Mouse (Mus musculus) ovary, postnatal 10 days (tissue): Measurements from ENCODE around the gene Hyal1.

Experiments used
- DNase-seq: peaks from one replicate; pipeline ENCODE4 v3.0.0; 2022; ENCODE audit warnings: low spot score

Hyal1 gene

GRCm38 (mm10) chr9:107617461-107617860 lies 40.7 kb downstream of the Hyal1 start:
- no peak for DNase-seq

- DNase-seq, result no peak
Measured at GRCm38 (mm10) chr9:107618098-107618497, 41.4 kb downstream of the Hyal1 start.

DNA sequence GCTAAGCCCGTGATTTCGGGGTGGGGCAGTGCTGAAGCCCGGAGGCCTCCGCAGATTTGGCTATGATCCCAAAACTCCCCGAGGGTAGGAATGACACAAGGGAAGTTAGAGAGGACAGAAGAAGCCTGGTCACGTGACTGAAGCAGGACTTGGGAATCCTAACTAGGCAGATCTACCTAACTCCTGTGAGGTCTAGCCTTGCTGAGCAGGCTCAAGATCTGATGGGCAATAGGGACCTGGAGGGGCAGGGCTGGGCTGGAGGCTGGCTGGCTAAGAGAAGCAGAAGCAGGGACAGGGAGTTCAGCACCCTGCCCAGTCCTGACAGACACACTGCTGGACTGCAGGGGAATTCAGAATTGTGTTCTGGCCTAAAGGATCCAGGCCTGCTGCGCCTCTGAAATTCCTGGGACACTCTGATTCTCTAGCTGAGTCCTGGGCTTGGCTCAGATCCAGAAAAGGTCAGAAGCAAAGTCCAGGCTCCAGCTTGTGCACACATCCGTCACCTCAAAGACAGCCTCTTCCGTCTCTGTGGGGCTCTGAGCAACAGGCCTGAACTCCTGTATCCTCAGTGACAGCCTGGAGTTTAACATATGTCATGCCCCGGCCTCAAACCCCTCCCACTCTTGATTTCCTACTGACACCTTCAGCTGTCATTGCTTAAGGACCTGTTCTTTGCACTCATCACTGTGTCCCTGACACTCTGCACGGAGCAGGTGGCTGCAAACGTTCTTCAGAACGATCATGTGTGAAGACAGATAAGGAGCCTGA lies 42.2 kb downstream of the Hyal1 start:
- DNase-seq, result no peak

- no peak for DNase-seq
Measured at GRCm38 (mm10) chr9:107619546-107619879, 42.8 kb downstream of the Hyal1 start.

DNA sequence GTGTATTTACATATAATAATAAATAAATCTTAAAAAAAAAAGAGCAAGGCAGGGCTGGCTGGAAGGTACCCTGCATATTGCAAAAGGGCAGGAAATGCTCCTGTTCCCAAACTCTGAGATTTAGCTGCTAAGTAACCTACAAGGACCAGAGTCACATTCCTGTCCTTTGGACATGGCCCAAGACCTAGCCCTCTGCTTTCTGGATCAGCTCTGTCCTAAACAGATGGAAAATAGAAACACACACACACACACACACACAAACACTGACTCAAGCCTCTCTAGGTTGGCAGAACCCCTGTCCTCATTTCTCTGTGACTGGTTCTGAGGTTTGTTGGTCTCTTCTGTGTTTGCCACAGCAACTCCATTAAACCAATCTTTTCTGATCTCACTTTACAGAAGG lies 44.2 kb downstream of the Hyal1 start:
- no peak for DNase-seq

DNA sequence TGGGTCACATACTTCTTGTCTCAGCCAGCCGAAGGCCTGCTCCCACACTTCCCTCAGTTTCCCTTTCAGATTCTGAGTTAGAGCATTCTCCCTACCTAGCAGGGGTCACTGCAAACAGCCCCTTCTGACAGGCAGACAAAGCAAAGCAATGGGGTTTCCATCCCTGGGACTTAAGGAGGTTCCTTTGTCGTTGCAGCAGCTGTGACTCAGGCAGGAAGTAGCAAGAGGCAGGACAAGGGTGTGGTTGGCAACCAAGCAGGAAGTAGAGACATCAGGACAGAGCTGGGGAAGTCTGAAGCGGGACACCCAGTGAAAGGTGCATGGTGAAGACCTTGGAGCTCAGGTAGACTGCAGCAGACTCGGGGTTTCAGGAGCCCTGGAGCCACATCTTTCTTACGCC lies 47.8 kb downstream of the Hyal1 start:
- DNase-seq, result no peak

DNA sequence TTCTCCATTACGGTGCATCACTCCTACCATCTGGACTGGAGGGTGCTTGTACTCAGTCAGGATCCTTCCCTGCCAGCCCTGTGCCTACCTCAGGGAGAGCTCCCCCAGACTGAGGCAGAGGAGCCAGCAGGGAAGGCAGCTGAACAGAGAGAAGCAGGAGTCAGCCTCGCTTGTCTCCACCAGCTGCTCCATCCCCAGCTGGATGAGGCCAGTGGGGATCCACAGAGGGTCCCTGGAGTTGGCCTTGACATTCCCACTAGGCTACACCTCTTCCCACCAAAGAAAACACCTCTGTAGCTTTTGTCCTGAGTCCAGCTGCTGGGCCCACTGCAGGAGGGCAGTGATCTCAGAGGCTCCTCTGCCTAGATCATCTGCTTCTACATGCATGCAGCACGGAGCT lies 48.2 kb downstream of the Hyal1 start:
- DNase-seq, result no peak

DNA sequence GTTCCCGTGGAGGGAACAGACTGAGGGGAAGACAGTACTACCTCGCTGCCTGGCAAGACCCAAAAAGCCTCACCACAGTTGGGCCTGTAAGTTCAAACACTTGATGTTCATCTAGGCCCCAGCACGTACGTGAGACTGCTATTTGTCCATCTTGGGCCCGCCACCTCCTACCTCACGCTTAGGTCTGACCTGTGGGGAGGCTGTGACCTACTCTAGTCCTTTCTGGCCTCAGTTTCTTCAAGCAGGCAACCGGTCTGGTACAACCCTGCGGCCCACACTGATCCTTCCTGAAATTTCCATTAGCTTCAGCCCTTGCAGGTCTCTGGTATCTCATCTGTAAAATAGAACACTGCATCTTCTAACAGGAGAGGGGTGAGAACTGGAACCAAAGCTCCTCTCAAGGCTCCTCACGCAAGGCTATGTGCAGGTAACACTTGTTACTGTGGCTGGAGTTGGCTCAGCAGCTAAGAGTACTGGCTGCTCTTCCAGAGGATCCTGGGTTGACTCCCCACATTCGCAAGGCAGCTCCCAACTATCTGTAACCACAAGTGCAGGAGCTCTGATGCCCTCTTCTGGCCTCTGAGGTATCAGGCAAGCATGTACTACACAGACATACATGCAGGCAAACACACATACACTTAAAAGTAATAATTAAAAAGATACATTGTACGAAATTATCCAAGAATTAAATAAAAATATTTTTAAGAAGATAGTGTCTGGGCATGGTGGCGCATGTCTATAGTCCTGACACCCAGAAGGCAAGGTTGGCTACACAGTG lies 48.8 kb downstream of the Hyal1 start:
- DNase-seq, result no peak

GRCm38 (mm10) chr9:107626158-107626843 lies 49.6 kb downstream of the Hyal1 start:
- DNase-seq, result no peak

- DNase-seq, result no peak
Measured at GRCm38 (mm10) chr9:107626844-107627277, 50.1 kb downstream of the Hyal1 start.

DNA sequence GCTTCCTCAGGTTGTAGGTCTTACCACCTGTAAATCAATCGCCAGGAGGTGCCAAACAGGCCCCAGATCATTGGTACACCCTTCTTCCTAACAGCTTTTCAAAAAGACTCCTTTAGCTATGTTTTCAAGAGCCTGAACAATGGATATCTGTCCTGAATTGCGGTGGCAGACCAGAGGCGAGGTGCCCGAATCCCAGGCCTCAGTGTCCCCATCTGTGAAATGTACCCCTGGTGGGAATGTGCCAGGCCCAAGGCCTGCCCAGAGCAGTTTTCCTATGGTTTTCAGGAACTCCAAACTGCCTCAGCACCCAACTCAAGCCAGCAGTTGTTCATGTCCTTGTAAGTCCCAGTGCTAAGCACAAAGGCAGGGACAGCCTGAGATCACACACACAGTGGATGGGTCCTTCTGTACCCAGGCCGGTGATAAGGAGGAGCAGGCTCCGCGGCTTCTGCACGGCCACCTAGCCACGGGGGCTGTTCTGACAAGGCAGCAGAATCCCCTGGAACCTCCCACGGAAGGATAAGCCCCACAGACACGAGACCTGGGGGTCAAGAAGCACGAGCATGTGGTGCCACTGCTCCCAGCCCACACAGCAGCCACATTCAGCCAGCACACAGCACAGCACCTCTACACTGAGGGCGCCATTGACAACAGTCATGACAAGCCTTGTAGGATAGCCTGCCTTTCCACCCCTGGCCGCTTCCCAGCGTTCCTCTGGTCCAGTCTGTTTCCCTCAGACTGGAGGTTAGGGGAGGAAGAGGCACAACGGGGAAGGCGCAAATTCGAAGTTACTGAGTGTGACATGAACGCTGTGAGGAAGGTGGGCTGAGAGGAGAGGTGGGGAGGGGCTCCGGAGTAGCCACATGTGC lies 50.9 kb downstream of the Hyal1 start:
- no peak for DNase-seq

DNA sequence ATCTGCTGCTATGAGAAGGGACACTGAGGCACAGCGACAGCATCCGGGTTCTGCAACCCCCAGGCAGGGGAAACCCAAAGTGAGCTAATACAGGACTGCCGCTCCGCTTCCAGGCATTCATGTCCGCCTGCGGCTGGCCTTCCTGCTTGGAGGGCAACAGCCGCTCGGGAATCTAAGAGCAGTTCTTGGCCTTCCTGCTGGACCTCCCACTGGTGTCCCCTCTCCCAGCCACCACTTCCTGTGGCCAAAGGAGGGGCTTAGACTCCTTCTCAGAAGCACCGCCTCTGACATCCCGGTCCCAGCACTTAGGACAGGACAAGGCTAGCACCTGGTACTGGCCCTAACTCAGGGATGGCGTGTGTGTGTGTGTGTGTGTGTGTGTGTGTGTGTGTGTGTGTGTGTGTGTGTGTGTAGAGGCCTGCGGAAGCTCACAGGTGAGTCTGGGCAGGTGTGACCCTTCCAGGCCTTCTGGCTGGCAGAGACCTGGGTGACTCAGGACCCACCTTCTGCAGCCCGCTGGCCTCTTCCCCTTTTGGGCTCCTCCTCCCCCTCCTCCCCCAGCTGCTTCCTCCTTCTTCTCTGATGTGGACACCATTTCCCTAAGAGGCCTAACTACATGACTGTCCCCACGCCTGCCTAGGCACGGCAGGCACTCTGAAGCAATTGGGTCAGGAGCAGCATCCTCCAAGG lies 52.1 kb downstream of the Hyal1 start:
- no peak for DNase-seq

GRCm38 (mm10) chr9:107629411-107629730 lies 52.6 kb downstream of the Hyal1 start:
- DNase-seq, result no peak

- DNase-seq, result no peak
Measured at GRCm38 (mm10) chr9:107629901-107630425, 53.2 kb downstream of the Hyal1 start.

DNA sequence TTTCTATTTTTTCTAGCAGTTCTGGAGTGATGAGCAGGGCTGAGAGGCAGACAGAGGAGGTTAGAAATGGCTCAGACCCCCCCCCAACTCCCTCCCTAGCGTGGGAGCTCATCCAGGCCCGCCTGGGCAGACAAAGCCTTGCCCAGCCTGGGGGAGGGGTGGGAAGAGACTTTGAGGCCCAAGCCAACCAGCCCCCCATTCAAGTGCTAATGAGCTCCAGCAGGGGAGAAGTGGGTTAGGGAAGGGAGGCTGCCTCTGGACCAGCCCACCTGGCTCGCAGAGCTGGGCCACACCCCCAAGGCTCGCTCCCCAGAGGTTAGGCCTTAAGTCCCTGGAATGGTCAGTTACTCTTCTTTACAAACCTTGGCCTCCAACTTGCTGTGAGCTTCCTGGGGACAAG lies 53.8 kb downstream of the Hyal1 start:
- no peak for DNase-seq
